Comparison of ENCODE assay signal across 26 mouse cellular contexts in the genomic region with DNA sequence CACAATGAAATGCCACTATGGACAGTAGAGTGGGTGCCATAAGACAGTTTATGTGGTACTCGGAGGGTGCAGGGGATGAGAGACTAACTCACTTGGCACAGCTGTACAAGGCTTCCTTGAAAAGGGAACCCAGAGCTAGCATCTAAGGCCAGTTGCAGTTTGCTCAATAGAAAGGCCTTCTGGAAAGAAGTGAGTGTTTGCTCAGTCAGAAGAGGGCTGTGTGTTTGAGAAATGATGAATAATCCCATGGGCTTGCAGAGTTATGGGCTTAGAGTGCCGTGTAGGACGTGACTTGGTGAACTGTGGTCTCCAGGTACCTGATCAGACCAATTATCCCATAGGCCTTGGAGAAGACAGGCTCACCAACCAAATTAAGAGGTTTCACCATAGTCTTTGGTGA.
"Had no signal": no experiment of that assay in that cellular context is flagged by ENCODE, and none has a peak within 500 bp of the region (broad histone marks: within the 10 kb centered on the region; RNA-seq: fewer than 3 reads in every experiment).

No protein-coding gene starts in this region.

- DNase-seq: gastrocnemius, adult 2 months; gastrocnemius, postnatal 10 days; gastrocnemius, postnatal 25 days; heart, adult 11 months; heart, adult 2 months; heart, postnatal 14 days; heart, postnatal 36 days; kidney, adult 11 months; kidney, adult 2 months; kidney, adult 9 months; kidney, postnatal 25 days; kidney, postnatal 4 days; liver had no signal

- ATAC-seq: hindbrain, postnatal 0 days; intestine, embryonic 16.5 days had no signal

- H3K4me1 ChIP-seq: heart, embryonic 13.5 days; heart, embryonic 15.5 days; hindbrain, embryonic 13.5 days; hindbrain, embryonic 15.5 days; kidney, embryonic 15.5 days had no signal

- H3K4me3 ChIP-seq: gastrocnemius, adult 2 months; heart, adult 2 months; heart, embryonic 13.5 days; heart, embryonic 15.5 days; hindbrain, embryonic 13.5 days; hindbrain, embryonic 15.5 days; kidney, embryonic 15.5 days; layer of hippocampus, adult 2 months; left cerebral cortex, adult 2 months; limb, embryonic 10.5 days; limb, embryonic 12.5 days had no signal

- H3K9me3 ChIP-seq: heart, embryonic 13.5 days; heart, embryonic 15.5 days; hindbrain, embryonic 13.5 days; hindbrain, embryonic 15.5 days; kidney, embryonic 15.5 days; limb, embryonic 10.5 days; limb, embryonic 12.5 days had no signal

- H3K9ac ChIP-seq: heart, embryonic 13.5 days; heart, embryonic 15.5 days; hindbrain, embryonic 13.5 days; hindbrain, embryonic 15.5 days; kidney, embryonic 15.5 days; limb, embryonic 12.5 days had no signal

- H3K4me2 ChIP-seq: heart, embryonic 11.5 days; heart, embryonic 13.5 days; heart, embryonic 15.5 days; hindbrain, embryonic 13.5 days; hindbrain, embryonic 15.5 days; kidney, embryonic 15.5 days; limb, embryonic 12.5 days had no signal

- H3K27ac ChIP-seq: gastrocnemius, adult 2 months; heart, adult 2 months; heart, embryonic 13.5 days; heart, embryonic 15.5 days; hindbrain, embryonic 13.5 days; hindbrain, embryonic 15.5 days; hindbrain, postnatal 0 days; kidney, embryonic 15.5 days; kidney, postnatal 0 days; layer of hippocampus, adult 2 months; left cerebral cortex, adult 2 months; limb, embryonic 10.5 days; limb, embryonic 12.5 days had no signal

- H3K27me3 ChIP-seq: heart, embryonic 13.5 days; heart, embryonic 15.5 days; hindbrain, embryonic 13.5 days; hindbrain, embryonic 15.5 days; kidney, embryonic 15.5 days; limb, embryonic 12.5 days had no signal

- H3K36me3 ChIP-seq: heart, embryonic 13.5 days; heart, embryonic 15.5 days; hindbrain, embryonic 13.5 days; hindbrain, embryonic 15.5 days; kidney, embryonic 15.5 days; limb, embryonic 10.5 days; limb, embryonic 12.5 days had no signal
